Mouse (Mus musculus) megakaryocyte, embryonic 14.5 days (primary cell): Measurements from ENCODE around the gene Gm12117.

Experiments used
- FLI1 ChIP-seq: IDR thresholded peaks from 2 replicates; pipeline ENCODE4 v1.6.1; 2012; ENCODE audit warnings: low read length, inconsistent platforms, mixed read lengths
- GATA1 ChIP-seq: IDR thresholded peaks from 3 replicates; pipeline ENCODE4 v1.6.1; 2012; ENCODE audit warnings: mixed read lengths, low read length, inconsistent platforms, borderline replicate concordance

DNA sequence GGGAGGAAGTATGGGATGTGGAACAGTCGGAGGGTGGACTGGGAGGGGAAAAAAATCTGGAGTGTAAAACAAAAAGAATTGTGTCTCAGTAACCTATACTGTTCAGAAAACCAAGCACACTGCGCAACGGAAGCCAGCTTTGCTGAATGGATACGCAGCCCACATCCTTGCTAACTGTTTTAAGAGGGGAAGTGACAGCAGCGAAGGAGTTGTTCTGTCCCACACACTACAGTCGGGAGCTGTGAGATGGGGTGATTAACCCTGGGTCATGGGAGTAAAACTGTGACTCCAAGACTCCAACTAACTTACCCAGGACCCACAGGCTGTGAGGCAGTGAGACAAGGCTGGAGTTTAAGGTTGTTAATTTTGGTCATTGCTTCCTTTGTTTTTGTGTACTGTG lies 17.5 kb upstream of the Gm12117 start:
- no peak for TF ChIP-seq GATA1
- TF ChIP-seq FLI1, result no peak
